Mouse (Mus musculus) midbrain, embryonic 15.5 days (tissue): ENCODE data around the gene Trp53rkb. TPM values are rescaled to one million over a fixed set of nuclear protein-coding genes. Genes with fewer than 3 reads are reported as not detected.
A peak's percentile ranks its signal among the peaks of the same experiment; 100 is the strongest.
"Not testable (repeated sequence)": the region's sequence is repeated elsewhere in the genome, so short reads cannot be mapped to it uniquely, and the experiment has no call there.

Experiments
- ATAC-seq: fragments of 200-750 bp; cut with Nextera tagmentation; replicated peaks from 2 replicates; pipeline ENCODE4 v1.8.0; 2017; ENCODE audit warnings: moderate TSS enrichment
- H3K27ac ChIP-seq: fragments of 300-500 bp; sonication (generic); 2 replicates; pipeline ENCODE4 v1.5.1; 2015; ENCODE audit warnings: mild to moderate bottlenecking, inconsistent platforms
- H3K27me3 ChIP-seq: fragments of 300-500 bp; sonication (generic); replicated peaks from 2 replicates; pipeline ENCODE4 v1.6.1; 2015; ENCODE audit warnings: inconsistent platforms
- H3K36me3 ChIP-seq: fragments of 300-500 bp; sonication (generic); replicated peaks from 2 replicates; pipeline ENCODE4 v1.6.1; 2015; ENCODE audit warnings: inconsistent platforms
- H3K4me1 ChIP-seq: fragments of 300-500 bp; sonication (generic); 2 replicates; pipeline ENCODE4 v1.6.1; 2015; ENCODE audit warnings: inconsistent platforms
- H3K4me2 ChIP-seq: fragments of 300-500 bp; sonication (generic); 2 replicates; pipeline ENCODE4 v1.6.1; 2015; ENCODE audit warnings: inconsistent platforms, mild to moderate bottlenecking, moderate library complexity
- H3K4me3 ChIP-seq: fragments of 300-500 bp; sonication (generic); 2 replicates; pipeline ENCODE4 v1.5.1; 2015; ENCODE audit warnings: mild to moderate bottlenecking, inconsistent platforms
- H3K9ac ChIP-seq: fragments of 300-500 bp; sonication (generic); 2 replicates; pipeline ENCODE4 v1.6.1; 2015; ENCODE audit warnings: mild to moderate bottlenecking, inconsistent platforms
- H3K9me3 ChIP-seq: fragments of 300-500 bp; sonication (generic); 2 replicates; pipeline ENCODE4 v1.6.1; 2016; ENCODE audit warnings: inconsistent platforms
- WGBS: fragments of 180-500 bp; shearing (Covaris S2); methylation state at CpG from one replicate; pipeline ENCODE4 v1.1.7; 2015; ENCODE audit warnings: mixed read lengths; 5-methylcytosine and 5-hydroxymethylcytosine counted together
- polyA plus RNA-seq: library from polyadenylated mRNA; unstranded; fragments of >200 nt; fragmentation: Nextera tagmentation; extraction: Ambion mirVana; gene quantifications from 2 replicates; pipeline ENCODE4 v1.2.1, GENCODE M21; 2015

Gene Trp53rkb
- polyA plus RNA-seq, 1 experiment from 2014 or later: 11.0 TPM

DNA sequence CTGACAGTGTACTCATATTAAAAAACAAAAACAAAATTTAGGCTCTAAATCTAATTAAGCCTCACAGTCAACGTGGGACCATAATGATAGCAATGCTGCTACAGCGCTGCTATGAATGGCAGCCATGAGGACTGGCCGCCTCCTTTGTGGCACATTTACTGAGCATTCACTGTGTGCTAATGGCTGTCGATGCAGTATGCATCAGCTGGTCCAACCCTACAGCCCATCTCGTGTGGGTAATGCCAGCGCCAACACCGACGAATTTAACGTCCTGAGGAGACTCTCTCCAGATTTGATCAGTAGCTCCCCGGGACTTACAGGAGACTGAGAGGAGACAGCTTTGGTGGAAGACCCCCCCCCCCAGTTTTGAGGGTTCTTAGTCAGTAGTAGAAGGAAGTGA is 18.1 kb upstream of the Trp53rkb start:
- H3K36me3 ChIP-seq: no peaks in the 10 kb centered on the region
- WGBS: 93% methylated on average over 10 of the region's 10 CpGs
- no peak overlapping the region for H3K27ac ChIP-seq
- H3K9ac ChIP-seq: no peak overlapping the region
- H3K4me1 ChIP-seq: no peaks in the 10 kb centered on the region
- no peak overlapping the region for H3K4me2 ChIP-seq
- H3K9me3 ChIP-seq: no peaks in the 10 kb centered on the region
- ATAC-seq: no peak
- no peak overlapping the region for H3K4me3 ChIP-seq
- H3K27me3 ChIP-seq: no peaks in the 10 kb centered on the region

DNA sequence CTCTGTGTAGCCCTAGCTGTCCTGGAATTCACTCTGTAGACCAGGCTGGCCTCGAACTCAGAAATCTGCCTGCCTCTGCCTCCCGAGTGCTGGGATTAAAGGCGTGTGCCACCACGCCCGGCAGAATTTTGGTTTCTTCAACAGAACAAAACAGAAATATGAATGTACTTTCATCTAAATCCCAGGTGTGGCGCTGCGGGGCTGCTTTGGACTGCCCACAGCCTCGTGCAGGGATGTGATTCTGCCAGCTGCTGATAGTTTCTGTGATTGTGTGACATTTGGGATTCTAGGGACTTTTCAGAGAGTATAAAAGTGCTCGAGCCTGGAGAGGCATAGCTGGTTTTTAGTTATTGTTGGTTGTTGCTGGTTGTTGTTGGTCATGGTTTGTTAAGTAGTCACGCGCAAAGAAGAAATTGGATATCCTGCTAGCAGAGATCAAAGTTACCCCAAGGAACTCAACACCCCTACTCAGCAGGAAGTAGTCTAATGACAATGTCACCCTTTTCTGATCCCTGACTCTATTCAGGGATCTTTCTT is 16.9 kb upstream of the Trp53rkb start:
- Histone ChIP-seq H3K9ac (no peak overlapping the region), H3K4me1 (no peaks in the 10 kb centered on the region), H3K4me2 (no peak overlapping the region), H3K4me3 (no peak overlapping the region), H3K36me3 (no peaks in the 10 kb centered on the region), H3K27me3 (peaks cover 3% of the 10 kb centered on the region; the same call in 1 of the 2 replicates), H3K27ac (no peak overlapping the region), H3K9me3 (no peaks in the 10 kb centered on the region)
- 70% methylated on average over 11 of the region's 11 CpGs for WGBS
- ATAC-seq: no peak

DNA sequence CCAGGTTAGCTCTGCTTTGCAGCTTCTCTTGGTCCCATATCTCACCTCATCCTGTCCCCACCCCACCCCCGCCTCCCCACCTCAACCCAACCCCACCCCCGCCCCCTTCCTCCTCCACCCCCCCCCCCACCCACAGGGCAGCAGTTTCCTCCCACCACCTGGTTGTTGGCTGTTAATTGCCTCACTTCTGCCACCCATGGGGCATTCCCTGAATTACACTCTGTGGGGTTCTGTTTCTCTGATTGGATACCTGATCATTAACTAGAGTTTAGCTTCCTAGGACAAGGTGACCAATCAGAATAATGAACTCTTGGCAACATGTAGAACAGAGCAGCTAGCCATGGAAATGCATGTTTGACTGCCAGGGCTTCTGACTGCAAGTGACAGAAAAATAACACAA is 16.1 kb upstream of the Trp53rkb start:
- H3K9me3 ChIP-seq: no peaks in the 10 kb centered on the region
- H3K4me1 ChIP-seq: 0 out of 2 replicates have a peak, but pooled peaks cover 5% of the 10 kb centered on the region
- no peak overlapping the region for H3K4me2 ChIP-seq
- no peak for ATAC-seq
- H3K36me3 ChIP-seq: no peaks in the 10 kb centered on the region
- H3K27me3 ChIP-seq: peaks cover 4% of the 10 kb centered on the region; the same call in 1 of the 2 replicates
- H3K4me3 ChIP-seq: no peak overlapping the region
- H3K27ac ChIP-seq: no peak overlapping the region
- no peak overlapping the region for H3K9ac ChIP-seq
- 10% methylated on average over 2 of the region's 2 CpGs for WGBS

DNA sequence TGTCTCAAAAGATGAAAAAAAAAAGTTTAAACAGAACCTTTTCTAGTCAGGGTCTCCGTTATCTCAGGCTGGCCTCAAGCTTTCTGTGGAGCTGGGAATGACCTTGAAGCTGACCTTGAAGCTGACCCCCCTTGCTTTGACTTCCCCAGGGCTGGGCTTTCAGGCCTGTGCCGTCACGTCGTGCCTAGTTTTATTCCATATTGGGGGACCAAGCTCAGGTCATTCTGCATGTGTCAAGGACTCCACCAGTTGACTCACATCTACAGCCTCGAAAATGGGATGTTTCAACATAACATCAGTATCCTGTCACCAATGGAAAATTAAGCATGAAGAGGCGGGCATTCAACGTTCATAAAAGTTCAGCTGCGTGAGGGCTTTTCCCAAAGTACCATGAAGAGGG is 12.4 kb upstream of the Trp53rkb start:
- no peak for ATAC-seq
- H3K4me3 ChIP-seq: no peak overlapping the region
- no peak overlapping the region for H3K27ac ChIP-seq
- 70% methylated on average over 8 of the region's 8 CpGs for WGBS
- no peaks in the 10 kb centered on the region for H3K36me3 ChIP-seq
- 0 out of 2 replicates have a peak, but pooled peaks cover 5% of the 10 kb centered on the region for H3K4me1 ChIP-seq
- no peak overlapping the region for H3K9ac ChIP-seq
- peaks cover 4% of the 10 kb centered on the region; the same call in 1 of the 2 replicates for H3K27me3 ChIP-seq
- no peak overlapping the region for H3K4me2 ChIP-seq
- H3K9me3 ChIP-seq: no peaks in the 10 kb centered on the region

DNA sequence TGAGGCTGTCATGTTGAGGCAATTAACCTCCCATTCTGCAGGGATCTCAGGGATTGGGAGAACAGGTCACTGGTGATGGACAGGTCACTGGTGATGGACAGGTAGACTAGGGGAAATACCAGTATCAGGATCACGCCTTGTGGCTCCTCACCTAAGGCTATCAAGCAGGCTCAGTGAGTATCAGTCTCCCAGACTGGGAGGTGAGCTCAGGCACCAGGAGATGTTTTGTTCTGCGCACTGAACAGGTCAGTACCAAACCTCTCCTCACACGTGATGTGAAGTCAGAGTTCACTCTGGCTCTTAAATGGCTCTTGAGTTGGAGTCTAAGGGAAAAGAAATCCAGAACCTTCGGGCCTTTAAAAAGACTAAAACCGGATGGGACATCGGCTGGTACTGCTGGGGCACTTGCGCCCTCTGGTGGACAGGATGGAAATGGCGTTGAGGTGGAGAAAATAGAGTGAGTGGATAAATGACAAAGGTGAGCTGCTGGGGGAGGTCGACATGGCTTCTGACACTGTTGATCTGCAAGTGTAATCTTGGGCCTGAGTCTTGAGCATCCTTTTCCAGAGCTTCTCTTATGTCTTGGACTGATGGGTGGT is 11.3 kb upstream of the Trp53rkb start:
- H3K36me3 ChIP-seq: no peaks in the 10 kb centered on the region
- H3K27ac ChIP-seq: no peak overlapping the region
- no peak for ATAC-seq
- H3K4me1 ChIP-seq: peaks cover 14% of the 10 kb centered on the region
- WGBS: 14% methylated on average over 9 of the region's 9 CpGs
- H3K9me3 ChIP-seq: no peaks in the 10 kb centered on the region
- no peak overlapping the region for H3K4me3 ChIP-seq
- peaks cover 4% of the 10 kb centered on the region; the same call in 1 of the 2 replicates for H3K27me3 ChIP-seq
- no peak overlapping the region for H3K4me2 ChIP-seq
- no peak overlapping the region for H3K9ac ChIP-seq

DNA sequence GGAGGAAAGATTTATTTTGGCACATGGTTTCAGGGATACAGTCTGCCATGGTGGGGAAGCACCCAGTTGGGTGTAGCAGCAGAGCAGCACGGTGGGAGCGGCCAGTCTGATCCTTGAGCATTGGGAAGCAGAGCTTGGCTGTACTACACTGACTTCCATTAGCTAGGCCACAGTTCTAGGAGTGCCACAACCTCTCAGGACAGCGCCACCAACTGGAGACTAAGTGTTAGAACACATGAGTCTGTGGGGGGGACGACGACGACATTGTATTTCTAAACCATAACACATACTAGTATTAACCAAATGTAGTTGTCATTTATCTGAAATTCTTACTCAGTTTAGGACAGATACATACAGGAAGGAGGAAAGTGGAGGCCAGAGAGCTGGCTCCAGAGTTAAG is 8.0 kb upstream of the Trp53rkb start:
- H3K9ac ChIP-seq: no peak overlapping the region
- ATAC-seq: no peak
- H3K36me3 ChIP-seq: no peaks in the 10 kb centered on the region
- no peak overlapping the region for H3K4me3 ChIP-seq
- H3K4me2 ChIP-seq: no peak overlapping the region
- peaks cover 4% of the 10 kb centered on the region; the same call in 1 of the 2 replicates for H3K27me3 ChIP-seq
- WGBS: 78% methylated on average over 6 of the region's 6 CpGs
- H3K4me1 ChIP-seq: peaks cover 19% of the 10 kb centered on the region
- H3K9me3 ChIP-seq: no peaks in the 10 kb centered on the region
- no peak overlapping the region for H3K27ac ChIP-seq

DNA sequence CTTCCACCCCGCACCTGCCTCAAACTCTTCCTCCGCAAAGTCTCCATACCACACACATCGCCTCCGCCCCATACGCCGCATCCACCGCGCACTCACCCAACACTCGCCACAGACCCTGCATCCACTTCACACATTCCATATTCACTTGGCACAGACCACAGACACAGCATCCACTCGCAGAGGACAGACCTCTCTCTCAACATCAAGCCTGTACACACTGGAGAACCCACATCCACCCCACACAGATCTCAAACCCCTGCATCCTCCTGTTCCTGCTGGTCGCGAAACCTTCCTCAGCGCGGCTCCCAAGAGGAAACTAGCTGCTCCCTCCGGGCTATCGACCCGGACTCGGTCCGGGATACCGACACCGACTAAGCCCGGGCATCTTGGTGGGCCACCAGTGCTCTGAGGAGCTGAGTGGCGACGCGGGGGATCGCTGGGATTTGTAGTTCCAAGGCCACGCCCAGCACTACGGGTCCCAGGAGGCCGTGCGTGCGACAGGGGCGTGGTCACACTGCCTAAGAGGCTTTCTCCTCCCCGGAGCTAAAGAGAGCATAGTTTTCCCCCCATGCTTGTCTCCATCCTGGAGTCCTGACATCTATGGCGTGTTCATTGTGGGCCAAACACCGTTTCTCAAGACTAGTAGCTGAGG is 5.9 kb upstream of the Trp53rkb start:
- Histone ChIP-seq H3K27ac (peak overlapping the region; percentile 62; the same call in 1 of the 2 replicates), H3K4me1 (peaks cover 14% of the 10 kb centered on the region), H3K4me3 (peak overlapping the region; percentile 82), H3K36me3 (no peaks in the 10 kb centered on the region), H3K9me3 (no peaks in the 10 kb centered on the region), H3K27me3 (no peaks in the 10 kb centered on the region), H3K4me2 (peak overlapping the region; percentile 79), H3K9ac (peak overlapping the region; percentile 84)
- under 1% methylated on average over 35 of the region's 35 CpGs for WGBS
- ATAC-seq: peak; percentile 96

DNA sequence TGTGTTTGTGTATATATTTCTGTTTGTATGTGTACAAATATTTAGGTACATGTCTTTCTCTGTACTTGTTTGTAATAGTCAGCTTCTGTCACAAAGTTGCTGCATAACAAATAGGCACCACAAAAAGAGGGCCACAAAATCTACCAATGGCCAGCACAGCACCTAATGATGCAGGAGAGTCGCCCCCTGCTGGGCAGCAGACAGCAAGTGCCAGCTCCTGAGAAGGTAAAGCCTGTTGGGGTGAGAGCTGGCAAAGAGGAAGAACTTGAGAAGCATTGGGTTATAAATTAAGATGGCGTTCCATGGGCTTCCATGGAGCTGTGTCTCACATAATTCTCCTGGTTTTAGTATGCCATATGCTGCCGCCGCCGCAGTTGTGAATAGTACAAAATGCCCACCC is 593 bp upstream of the Trp53rkb start:
- WGBS: 64% methylated on average over 5 of the region's 5 CpGs
- peak overlapping the region; percentile 53 for H3K27ac ChIP-seq
- H3K4me2 ChIP-seq: no peak overlapping the region
- no peak for ATAC-seq
- H3K4me1 ChIP-seq: peaks cover 25% of the 10 kb centered on the region
- no peaks in the 10 kb centered on the region for H3K9me3 ChIP-seq
- H3K9ac ChIP-seq: no peak overlapping the region
- no peak overlapping the region for H3K4me3 ChIP-seq
- H3K36me3 ChIP-seq: peaks cover 7% of the 10 kb centered on the region; the same call in 1 of the 2 replicates
- H3K27me3 ChIP-seq: no peaks in the 10 kb centered on the region

DNA sequence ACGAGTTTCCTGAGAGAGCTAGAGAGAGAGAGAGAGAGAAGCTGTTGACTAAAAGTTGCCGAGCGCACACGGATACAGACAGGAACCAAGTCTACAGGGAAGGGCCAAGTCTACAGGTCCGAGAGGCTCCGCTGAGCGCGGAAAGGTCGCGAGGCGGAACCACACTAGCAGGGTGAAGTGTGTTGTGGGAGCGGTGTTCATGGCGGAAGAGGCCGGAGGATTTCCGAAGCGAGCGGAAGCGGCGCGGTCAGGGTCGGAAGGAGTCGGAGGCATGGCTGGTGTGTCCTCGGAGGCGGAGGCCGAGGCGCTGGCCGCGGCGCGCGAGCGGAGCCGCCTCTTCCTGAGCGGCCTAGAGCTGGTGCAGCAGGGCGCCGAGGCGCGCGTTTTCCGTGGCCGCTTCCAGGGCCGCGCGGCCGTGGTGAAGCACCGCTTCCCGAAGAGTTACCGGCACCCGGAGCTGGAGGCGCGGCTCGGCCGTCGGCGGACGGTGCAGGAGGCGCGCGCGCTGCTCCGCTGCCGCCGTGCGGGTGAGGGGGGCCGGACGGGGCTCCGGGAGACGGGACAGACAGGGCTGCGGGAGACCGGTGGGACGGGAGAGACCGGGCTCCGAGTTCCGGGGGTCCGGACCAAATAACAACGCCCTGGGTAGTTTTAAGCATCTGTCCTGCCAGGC is 1.3 kb downstream of the Trp53rkb start:
- peaks cover 22% of the 10 kb centered on the region for H3K4me1 ChIP-seq
- WGBS: under 1% methylated on average over 66 of the region's 76 CpGs
- H3K27me3 ChIP-seq, H3K9me3 ChIP-seq: not testable (repeated sequence)
- H3K9ac ChIP-seq: peak overlapping the region; percentile 58
- peak overlapping the region; percentile 66 for H3K27ac ChIP-seq
- ATAC-seq: peak; percentile 93
- peak overlapping the region; percentile 67 for H3K4me2 ChIP-seq
- H3K4me3 ChIP-seq: peak overlapping the region; percentile 73
- H3K36me3 ChIP-seq: peaks cover 19% of the 10 kb centered on the region

DNA sequence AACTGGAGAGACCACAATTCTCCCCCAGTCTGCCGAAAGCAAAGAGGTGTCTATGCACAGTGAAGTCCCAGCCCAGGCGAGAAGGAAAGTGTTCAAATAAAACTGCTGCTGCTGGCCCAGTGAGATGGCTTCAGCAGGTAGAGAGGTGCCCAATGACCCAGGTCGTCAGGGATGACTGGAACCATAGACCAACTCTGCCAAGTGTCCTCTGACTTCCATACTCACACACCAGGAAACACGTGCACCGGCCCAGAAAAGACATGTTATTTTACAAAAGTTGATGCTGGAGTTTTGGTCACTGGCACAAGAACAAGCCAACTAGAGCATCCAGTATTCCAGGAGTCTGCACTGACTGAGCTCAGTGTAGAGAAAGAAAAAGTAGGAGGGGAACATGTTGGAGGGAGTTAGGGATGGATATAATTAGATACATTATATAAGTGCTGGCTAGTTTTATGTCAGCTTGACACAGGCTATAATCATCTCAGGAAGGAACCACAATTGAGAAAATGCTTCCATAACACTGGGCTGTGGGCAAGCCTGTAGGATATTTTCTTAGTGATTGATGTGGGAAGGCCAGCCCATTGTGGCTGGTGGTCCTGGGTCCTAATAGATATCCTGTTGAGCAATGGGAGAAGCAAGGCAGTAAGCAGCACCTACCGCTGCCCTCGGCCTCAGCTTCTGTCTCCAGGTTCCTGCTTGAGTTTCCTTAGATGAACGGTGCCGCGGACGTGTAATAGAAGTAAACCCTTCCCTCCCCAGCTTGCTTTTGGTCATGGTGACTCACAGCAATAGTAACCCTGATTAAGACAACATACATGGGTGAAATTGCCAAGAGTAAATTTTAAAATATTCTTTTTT is 7.5 kb downstream of the Trp53rkb start:
- H3K9me3 ChIP-seq: no peaks in the 10 kb centered on the region
- H3K36me3 ChIP-seq: peaks cover 19% of the 10 kb centered on the region
- no peak for ATAC-seq
- no peak overlapping the region for H3K9ac ChIP-seq
- WGBS: 81% methylated on average over 11 of the region's 11 CpGs
- no peak overlapping the region for H3K4me2 ChIP-seq
- H3K4me1 ChIP-seq: peaks cover under 1% of the 10 kb centered on the region
- H3K4me3 ChIP-seq: no peak overlapping the region
- H3K27me3 ChIP-seq: no peaks in the 10 kb centered on the region
- no peak overlapping the region for H3K27ac ChIP-seq

DNA sequence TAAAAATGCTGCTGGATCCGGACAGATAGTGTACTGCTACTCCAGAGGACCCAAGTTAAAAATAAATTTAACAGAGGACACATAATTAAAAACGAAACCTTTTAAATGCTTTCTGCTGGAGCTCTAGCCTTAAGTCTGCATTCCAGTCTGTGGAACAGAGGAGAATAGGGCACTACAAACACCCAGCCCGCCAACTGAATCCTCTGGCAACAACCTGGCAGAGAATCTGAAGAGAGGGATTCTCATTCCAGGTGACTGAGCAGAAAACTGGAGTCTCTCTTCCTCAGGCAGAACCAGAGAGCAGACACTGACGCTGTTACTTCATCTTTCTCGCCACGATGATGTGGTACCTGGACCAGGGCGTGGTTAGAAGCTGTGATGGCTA is 8.1 kb downstream of the Trp53rkb start:
- H3K4me1 ChIP-seq: no peaks in the 10 kb centered on the region

DNA sequence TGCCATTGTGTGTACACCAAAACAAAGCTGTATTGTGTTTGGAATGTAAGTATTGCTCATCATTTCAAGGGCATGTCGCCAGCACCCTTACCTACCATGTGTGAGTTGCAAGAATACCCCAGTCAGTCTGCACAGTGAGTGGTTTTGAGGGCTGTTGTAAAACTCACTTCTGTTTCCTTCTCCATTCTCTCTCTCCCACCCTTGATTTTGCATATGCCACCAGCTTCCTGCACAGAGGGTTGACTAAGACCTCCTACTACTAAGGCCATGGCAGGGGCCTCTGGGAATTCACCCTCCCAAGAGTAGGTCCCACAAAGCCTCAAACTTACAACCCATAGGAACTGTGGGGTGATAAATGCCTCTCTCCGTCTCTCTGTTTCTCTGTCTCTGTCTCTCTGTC is 9.1 kb downstream of the Trp53rkb start:
- no peak overlapping the region for H3K9ac ChIP-seq
- 81% methylated on average over 2 of the region's 2 CpGs for whole genome bisulfite sequencing
- ATAC-seq: no peak
- H3K4me2 ChIP-seq: no peak overlapping the region
- H3K4me1 ChIP-seq: peaks cover 8% of the 10 kb centered on the region
- no peaks in the 10 kb centered on the region for H3K9me3 ChIP-seq
- H3K4me3 ChIP-seq: no peak overlapping the region
- H3K27ac ChIP-seq: no peak overlapping the region
- H3K27me3 ChIP-seq: no peaks in the 10 kb centered on the region
- peaks cover 14% of the 10 kb centered on the region for H3K36me3 ChIP-seq

More for the DNA sequence above, 8.1 kb downstream of the Trp53rkb start:
- peaks cover 19% of the 10 kb centered on the region for H3K36me3 ChIP-seq
- H3K27ac ChIP-seq: no peak overlapping the region
- H3K4me3 ChIP-seq: no peak overlapping the region
- no peaks in the 10 kb centered on the region for H3K9me3 ChIP-seq
- no peaks in the 10 kb centered on the region for H3K27me3 ChIP-seq
- H3K9ac ChIP-seq: no peak overlapping the region
- 89% methylated on average over 7 of the region's 7 CpGs for WGBS
- ATAC-seq: no peak
- no peak overlapping the region for H3K4me2 ChIP-seq
